Mouse (Mus musculus) neural tube, embryonic 14.5 days (tissue): ENCODE data around the gene Proser1. TPM values are rescaled to one million over a fixed set of nuclear protein-coding genes. Genes with fewer than 3 reads are reported as not detected.

Source experiments
- ATAC-seq: fragments of 200-750 bp; cut with Nextera tagmentation; 2 replicates; pipeline ENCODE4 v1.8.0; 2017; ENCODE audit warnings: low read depth, mild to moderate bottlenecking, moderate TSS enrichment, moderate library complexity
- H3K27ac ChIP-seq: fragments of 300-500 bp; sonication (generic); 2 replicates; pipeline ENCODE4 v1.5.1; 2014; ENCODE audit warnings: low read depth, mild to moderate bottlenecking, control low read depth, low read length, moderate library complexity, mixed read lengths
- H3K27me3 ChIP-seq: fragments of 300-500 bp; sonication (generic); 2 replicates; pipeline ENCODE4 v1.6.1; 2014; ENCODE audit warnings: low read length; ENCODE audit not compliant: control insufficient read depth, insufficient read depth
- H3K36me3 ChIP-seq: fragments of 300-500 bp; sonication (generic); 2 replicates; pipeline ENCODE4 v1.6.1; 2014; ENCODE audit warnings: low read length, mixed read lengths; ENCODE audit not compliant: control insufficient read depth, insufficient read depth
- H3K4me1 ChIP-seq: fragments of 300-500 bp; sonication (generic); 2 replicates; pipeline ENCODE4 v1.6.1; 2014; ENCODE audit warnings: low read length; ENCODE audit not compliant: control insufficient read depth, insufficient read depth
- H3K4me2 ChIP-seq: fragments of 300-500 bp; sonication (generic); 2 replicates; pipeline ENCODE4 v1.6.1; 2014; ENCODE audit warnings: mild to moderate bottlenecking, low read depth, low read length, control low read depth
- H3K4me3 ChIP-seq: fragments of 300-500 bp; sonication (generic); 2 replicates; pipeline ENCODE4 v1.5.1; 2014; ENCODE audit warnings: low read depth, low read length, control low read depth, mixed read lengths
- H3K9ac ChIP-seq: fragments of 300-500 bp; sonication (generic); replicated peaks from 2 replicates; pipeline ENCODE4 v1.6.1; 2014; ENCODE audit warnings: low read depth, mild to moderate bottlenecking, control low read depth, low read length, mixed read lengths
- H3K9me3 ChIP-seq: fragments of 300-500 bp; sonication (generic); 2 replicates; pipeline ENCODE4 v1.6.1; 2016; ENCODE audit warnings: low read length; ENCODE audit not compliant: control insufficient read depth
- WGBS: fragments of 180-500 bp; shearing (Covaris S2); extraction: QIAGEN DNeasy Blood & Tissue Kit; methylation state at CpG from one replicate; pipeline ENCODE4 v1.1.7; 2014; 5-methylcytosine and 5-hydroxymethylcytosine counted together
- polyA plus RNA-seq: library from polyadenylated mRNA; unstranded; fragments of >200 nt; fragmentation: Nextera tagmentation; extraction: Ambion mirVana; gene quantifications from 2 replicates; pipeline ENCODE4 v1.2.1, GENCODE M21; 2014

Proser1 gene
- polyA plus RNA-seq, 1 experiment from 2014 or later = 19.4 TPM

DNA sequence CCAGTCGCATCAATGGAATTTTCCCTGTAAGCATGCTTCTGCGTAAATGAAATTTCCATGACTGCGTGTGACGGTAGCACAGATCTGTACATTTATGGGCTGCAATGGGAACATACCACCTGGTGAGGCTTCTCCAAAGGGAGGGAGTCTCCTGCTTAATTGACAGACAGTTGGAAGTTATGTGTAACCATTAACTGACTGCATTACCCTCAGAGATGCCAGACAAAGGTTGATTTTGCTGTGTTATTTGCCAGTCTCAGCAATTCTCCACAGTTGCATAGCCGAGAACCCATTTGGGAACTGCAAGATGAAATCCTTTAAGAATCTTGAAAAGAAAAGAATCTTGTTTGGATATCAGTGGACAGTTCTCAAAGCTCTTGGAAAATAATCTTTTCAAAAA is 8.6 kb downstream of the Proser1 start:
- no peak overlapping the region for H3K9ac ChIP-seq
- WGBS = 97% methylated on average over 5 of the region's 5 CpGs
- H3K27me3 ChIP-seq = no peaks in the 10 kb centered on the region
- H3K9me3 ChIP-seq = no peaks in the 10 kb centered on the region
- no peak overlapping the region for H3K4me2 ChIP-seq
- no peak overlapping the region for H3K27ac ChIP-seq
- peaks cover 3% of the 10 kb centered on the region; the same call in 1 of the 2 replicates for H3K4me1 ChIP-seq
- H3K4me3 ChIP-seq = no peak overlapping the region
- ATAC-seq = no peak
- H3K36me3 ChIP-seq = peaks cover 38% of the 10 kb centered on the region

DNA sequence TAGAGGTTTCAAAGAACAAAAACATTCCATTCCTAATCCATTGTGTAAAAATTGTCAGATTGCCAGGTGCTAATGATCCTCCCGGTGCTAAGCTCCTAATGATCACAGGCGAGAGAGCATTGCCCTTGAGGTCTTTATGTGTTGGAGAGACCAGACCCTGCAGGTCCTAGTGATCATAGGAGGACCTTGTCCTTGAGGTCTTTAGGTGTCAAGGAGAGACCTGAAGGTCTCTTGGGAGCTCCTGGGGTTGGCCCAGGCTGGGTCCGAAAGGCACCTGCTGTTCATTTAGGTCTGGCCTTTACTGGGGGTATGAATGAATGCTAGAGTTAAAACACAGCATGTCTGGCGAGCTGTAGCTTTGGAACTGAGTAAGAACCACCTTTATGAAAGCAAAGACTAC is 10.7 kb downstream of the Proser1 start:
- H3K36me3 ChIP-seq = peaks cover 56% of the 10 kb centered on the region
- WGBS = 80% methylated on average over 4 of the region's 4 CpGs
- H3K27me3 ChIP-seq = no peaks in the 10 kb centered on the region
- no peak overlapping the region for H3K4me2 ChIP-seq
- H3K27ac ChIP-seq = no peak overlapping the region
- ATAC-seq = no peak
- H3K4me1 ChIP-seq = no peaks in the 10 kb centered on the region
- H3K4me3 ChIP-seq = no peak overlapping the region
- no peaks in the 10 kb centered on the region for H3K9me3 ChIP-seq
- no peak overlapping the region for H3K9ac ChIP-seq

DNA sequence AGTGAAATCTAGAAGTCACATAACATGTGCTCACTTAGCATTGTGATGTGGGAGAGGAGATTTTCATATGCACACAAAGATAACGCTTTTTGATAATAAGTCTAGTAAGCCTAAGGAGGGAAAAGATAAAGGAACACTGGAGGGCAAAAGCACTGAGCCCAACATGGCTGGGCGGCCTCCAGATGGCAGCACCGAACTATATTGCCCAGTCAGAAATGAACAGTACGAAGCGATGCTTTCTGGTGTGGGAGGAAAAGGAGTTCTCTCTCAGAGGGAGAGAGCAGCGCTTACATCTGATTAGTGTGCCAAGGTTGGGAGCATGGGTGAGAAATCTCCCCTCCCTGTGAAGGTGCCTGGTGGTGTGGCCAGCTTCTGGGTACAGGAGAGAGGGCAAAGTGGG is 12.4 kb downstream of the Proser1 start:
- Histone ChIP-seq H3K9ac (no peak overlapping the region), H3K4me1 (no peaks in the 10 kb centered on the region), H3K9me3 (no peaks in the 10 kb centered on the region), H3K4me3 (no peak overlapping the region), H3K27ac (no peak overlapping the region), H3K36me3 (peaks cover 62% of the 10 kb centered on the region), H3K4me2 (no peak overlapping the region), H3K27me3 (no peaks in the 10 kb centered on the region)
- WGBS = 66% methylated on average over 6 of the region's 6 CpGs
- peak; percentile 50; the same call in 1 of the 2 replicates for ATAC-seq

DNA sequence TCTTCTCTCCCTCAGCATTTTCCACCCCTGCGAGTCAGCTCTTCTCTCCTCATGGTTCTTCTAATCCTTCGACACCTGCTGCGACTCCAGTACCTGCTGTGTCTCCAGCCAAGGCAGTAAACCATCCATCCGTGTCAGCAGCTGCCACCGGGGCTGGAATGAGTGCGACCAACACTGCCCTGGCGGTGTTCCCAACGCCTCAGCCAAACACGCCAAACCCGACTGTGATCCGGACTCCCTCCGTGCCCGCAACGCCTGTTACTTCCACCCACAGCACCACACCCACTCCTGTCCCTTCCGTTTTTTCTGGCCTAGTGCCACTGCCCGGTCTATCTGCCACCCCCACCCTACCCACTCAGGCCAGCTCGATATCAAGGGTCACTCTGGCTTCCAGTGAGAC is 14.0 kb downstream of the Proser1 start:
- Histone ChIP-seq H3K4me2 (no peak overlapping the region), H3K27ac (no peak overlapping the region), H3K9ac (no peak overlapping the region), H3K36me3 (peaks cover 64% of the 10 kb centered on the region), H3K4me1 (no peaks in the 10 kb centered on the region), H3K27me3 (no peaks in the 10 kb centered on the region), H3K9me3 (no peaks in the 10 kb centered on the region), H3K4me3 (no peak overlapping the region)
- no peak for ATAC-seq
- 83% methylated on average over 17 of the region's 17 CpGs for WGBS

DNA sequence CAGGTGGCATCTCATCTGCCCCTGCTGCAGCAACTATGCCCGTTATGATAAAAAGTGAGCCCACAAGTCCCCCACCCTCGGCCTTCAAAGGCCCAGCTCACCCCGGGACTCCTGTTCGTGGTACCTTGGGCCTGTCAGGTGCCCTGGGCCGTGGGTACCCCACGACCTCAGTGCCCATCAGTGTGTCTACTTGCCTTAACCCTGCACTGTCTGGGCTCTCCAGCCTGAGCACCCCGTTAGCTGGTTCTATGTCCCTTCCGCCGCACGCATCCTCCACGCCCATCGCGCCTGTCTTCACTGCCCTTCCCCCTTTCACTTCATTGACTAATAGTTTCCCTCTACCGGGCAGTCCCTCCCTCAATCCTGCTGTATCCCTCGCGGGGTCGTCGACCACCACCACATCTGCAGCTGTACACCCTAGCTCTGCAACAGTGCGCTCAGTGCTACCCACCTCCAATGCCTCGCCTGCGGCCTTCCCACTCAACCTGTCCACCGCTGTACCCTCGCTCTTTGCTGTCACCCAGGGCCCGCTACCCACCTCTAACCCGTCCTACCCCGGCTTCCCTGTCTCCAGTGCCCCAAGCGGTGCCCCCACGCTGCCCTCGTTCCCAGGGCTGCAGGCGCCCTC is 15.1 kb downstream of the Proser1 start:
- WGBS = 95% methylated on average over 30 of the region's 30 CpGs
- ATAC-seq = no peak
- no peak overlapping the region for H3K9ac ChIP-seq
- H3K4me2 ChIP-seq = no peak overlapping the region
- no peaks in the 10 kb centered on the region for H3K27me3 ChIP-seq
- no peak overlapping the region for H3K4me3 ChIP-seq
- no peak overlapping the region for H3K27ac ChIP-seq
- H3K36me3 ChIP-seq = peaks cover 53% of the 10 kb centered on the region
- H3K9me3 ChIP-seq = no peaks in the 10 kb centered on the region
- H3K4me1 ChIP-seq = no peaks in the 10 kb centered on the region

DNA sequence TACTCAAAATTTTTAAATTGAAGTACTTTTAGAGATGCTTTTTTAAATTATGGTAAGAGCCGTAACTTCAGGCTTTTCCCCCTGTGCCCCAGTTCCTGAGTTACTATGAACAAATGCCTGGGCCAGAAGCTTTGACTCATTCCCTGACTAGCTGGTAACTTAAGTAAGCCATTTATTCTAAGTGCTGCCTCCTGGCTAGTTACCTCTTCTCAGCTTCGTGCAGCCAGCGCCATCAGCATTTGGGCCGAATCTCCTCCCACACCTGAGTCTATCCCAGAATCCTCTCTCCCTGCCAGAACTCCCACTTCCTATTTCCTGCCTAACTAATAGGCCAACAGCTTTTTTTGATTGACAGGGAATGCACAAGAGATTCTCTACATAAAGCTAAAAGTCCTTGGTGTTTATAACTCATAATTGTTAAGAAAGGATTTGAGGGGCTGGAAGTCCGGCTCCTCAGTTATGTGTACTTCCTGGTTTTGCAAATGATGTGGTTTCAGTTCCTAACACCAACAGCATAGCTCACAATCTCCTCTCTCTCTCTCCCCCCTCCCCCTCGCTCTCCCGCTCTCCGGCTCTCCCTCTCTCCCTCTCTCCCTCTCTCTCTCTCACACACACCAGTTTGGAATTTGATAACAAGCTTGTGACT is 20.1 kb downstream of the Proser1 start:
- ATAC-seq = no peak
- no peak overlapping the region for H3K27ac ChIP-seq
- no peaks in the 10 kb centered on the region for H3K4me1 ChIP-seq
- 94% methylated on average over 8 of the region's 8 CpGs for WGBS
- H3K4me2 ChIP-seq = no peak overlapping the region
- no peak overlapping the region for H3K4me3 ChIP-seq
- H3K9ac ChIP-seq = no peak overlapping the region
- no peaks in the 10 kb centered on the region for H3K9me3 ChIP-seq
- no peaks in the 10 kb centered on the region for H3K27me3 ChIP-seq
- H3K36me3 ChIP-seq = peaks cover 25% of the 10 kb centered on the region

DNA sequence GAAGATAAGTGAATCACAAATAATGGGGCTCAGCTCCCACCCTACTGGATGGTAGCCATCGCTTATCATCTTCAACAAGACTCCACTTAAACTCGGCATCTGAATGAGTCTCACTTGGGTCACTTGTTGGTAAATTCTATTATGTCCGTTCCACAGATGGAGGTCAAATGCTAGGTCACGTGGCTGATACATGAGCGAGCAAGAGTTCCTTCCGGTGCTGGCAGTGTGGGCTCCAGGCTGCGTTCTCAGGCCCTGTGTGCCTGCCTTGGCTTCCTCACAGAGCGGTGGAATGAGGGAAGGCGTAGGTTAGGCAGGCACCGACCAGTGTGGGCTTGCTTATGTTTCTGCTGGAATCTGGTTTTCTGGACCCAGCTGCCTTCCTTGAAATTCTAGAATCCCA is 23.1 kb downstream of the Proser1 start:
- no peak overlapping the region for H3K4me3 ChIP-seq
- no peak overlapping the region for H3K4me2 ChIP-seq
- no peaks in the 10 kb centered on the region for H3K4me1 ChIP-seq
- H3K9me3 ChIP-seq = no peaks in the 10 kb centered on the region
- H3K36me3 ChIP-seq = 0 out of 2 replicates have a peak, but pooled peaks cover 7% of the 10 kb centered on the region
- ATAC-seq = no peak
- no peak overlapping the region for H3K9ac ChIP-seq
- WGBS = 84% methylated on average over 10 of the region's 10 CpGs
- no peak overlapping the region for H3K27ac ChIP-seq
- H3K27me3 ChIP-seq = no peaks in the 10 kb centered on the region

DNA sequence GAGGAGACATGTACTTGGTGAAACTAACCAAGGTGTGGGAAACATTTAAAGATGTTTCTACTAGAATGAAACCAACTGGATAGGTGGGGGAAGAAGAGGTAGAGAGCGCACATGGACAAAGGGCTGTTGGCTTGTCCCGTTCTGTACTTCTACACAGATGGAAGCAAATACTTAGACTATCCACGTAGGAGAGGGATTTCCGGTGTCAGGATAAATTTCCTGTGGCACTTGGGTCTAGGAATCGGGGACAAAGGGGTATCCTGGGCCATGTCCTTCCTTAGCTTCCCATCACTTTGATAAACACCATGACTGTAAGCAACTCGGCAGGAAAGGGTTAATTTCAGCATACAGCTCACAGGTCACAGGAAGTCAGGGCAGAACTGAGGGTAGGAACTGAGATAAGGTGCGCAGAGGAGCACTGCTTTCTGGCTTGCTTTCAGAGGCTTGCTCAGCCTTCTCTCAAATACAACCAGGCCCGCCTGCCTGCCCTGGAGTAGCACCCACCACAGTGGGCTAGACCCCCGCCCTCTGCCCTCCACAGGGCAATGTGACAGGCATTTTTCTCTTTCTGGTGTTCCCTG is 23.6 kb downstream of the Proser1 start:
- ATAC-seq = no peak
- no peaks in the 10 kb centered on the region for H3K4me1 ChIP-seq
- 80% methylated on average over 9 of the region's 9 CpGs for whole genome bisulfite sequencing
- no peak overlapping the region for H3K9ac ChIP-seq
- no peaks in the 10 kb centered on the region for H3K27me3 ChIP-seq
- H3K36me3 ChIP-seq = 0 out of 2 replicates have a peak, but pooled peaks cover 3% of the 10 kb centered on the region
- no peak overlapping the region for H3K4me3 ChIP-seq
- H3K9me3 ChIP-seq = no peaks in the 10 kb centered on the region
- H3K4me2 ChIP-seq = no peak overlapping the region
- no peak overlapping the region for H3K27ac ChIP-seq

DNA sequence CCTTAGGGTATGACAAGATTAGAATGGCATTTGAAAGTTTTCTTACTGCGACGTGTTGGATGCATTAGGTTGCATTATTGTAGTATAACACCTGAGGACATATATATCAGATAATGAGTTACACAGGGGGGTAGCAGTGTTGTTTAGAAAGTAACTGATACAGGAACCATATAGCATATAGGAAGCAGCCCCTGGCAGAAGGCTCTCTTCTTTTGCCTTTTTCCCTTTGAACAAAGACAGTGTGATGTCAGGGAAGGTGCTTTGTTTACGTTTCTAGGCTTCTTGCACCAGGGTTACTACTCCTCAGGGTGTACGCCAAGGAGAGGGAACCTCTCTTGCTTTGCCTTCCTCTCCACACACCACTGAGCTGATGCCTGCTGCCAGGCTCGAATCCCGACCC is 24.9 kb downstream of the Proser1 start, which contains the start of gene Stoml3:
Gene Stoml3, plus strand, starts transcription at position 301 of the 400 bp plus-strand sequence.
- ATAC-seq = no peak
- Histone ChIP-seq H3K9me3 (no peaks in the 10 kb centered on the region), H3K9ac (no peak within 1 kb of the TSS), H3K27ac (no peak within 1 kb of the TSS), H3K4me1 (no peaks in the 10 kb centered on the region), H3K4me3 (no peak within 1 kb of the TSS), H3K27me3 (no peaks in the 10 kb centered on the region), H3K4me2 (no peak within 1 kb of the TSS), H3K36me3 (no peaks in the 10 kb centered on the region)
- 79% methylated on average over 6 of the region's 6 CpGs for WGBS
